In genomic region chr2:28583651-28584050, GRCm38 (mm10) we compare ENCODE assay signal across 8 mouse cellular contexts. TPM values are rescaled to one million over a fixed set of nuclear protein-coding genes. Genes with fewer than 3 reads are reported as not detected.
DNase-seq lines count a peak whose midpoint lies in the region; ATAC-seq lines count a peak whose summit lies in the region.

Gene Gtf3c5, minus strand, starts transcription at chr2:28583751.

- peak within 1 kb of the TSS; percentile 75 for H3K9ac ChIP-seq in heart, embryonic 14.5 days (ENCODE audit: low read length)
- H3K9ac ChIP-seq in neural tube, embryonic 15.5 days (replicated peaks): peak within 1 kb of the TSS; percentile 71

- 69% methylated on average over 9 of the region's 9 CpGs for WGBS in heart, embryonic 14.5 days
- WGBS in neural tube, embryonic 15.5 days: 77% methylated on average over 9 of the region's 9 CpGs

- DNase-seq in layer of hippocampus, adult 8-10 months (ENCODE audit: low spot score in 2 of 2): no peak
- DNase-seq in layer of hippocampus, adult 9-10 months (ENCODE audit: low spot score): no peak
- no peak for DNase-seq in adrenal gland, postnatal 4 days (ENCODE audit: low spot score in 2 of 2)
- DNase-seq in left cerebral cortex, postnatal 4 days: no peak
- no peak for DNase-seq in spleen, postnatal 10 days (ENCODE audit: low spot score in 2 of 2)
- DNase-seq in gastrocnemius, postnatal 10 days: no peak

- intact Hi-C loops in left cerebral cortex, postnatal 4 days (cut with DNase I): no loop called here

- H3K9me3 ChIP-seq in heart, embryonic 14.5 days (ENCODE audit: control insufficient read depth, low read length): no peaks in the 10 kb centered on the region
- H3K9me3 ChIP-seq in neural tube, embryonic 15.5 days (replicated peaks): no peaks in the 10 kb centered on the region

- ATAC-seq in heart, embryonic 14.5 days (ENCODE audit: insufficient number of reproducible peaks, insufficient read depth, low FRiP score, low read depth): no peak
- no peak for ATAC-seq in neural tube, embryonic 15.5 days (ENCODE audit: low FRiP score)

- H3K36me3 ChIP-seq in heart, embryonic 14.5 days (ENCODE audit: control insufficient read depth, insufficient read depth, low read length): peaks cover 21% of the 10 kb centered on the region
- H3K36me3 ChIP-seq in neural tube, embryonic 15.5 days: peaks cover 13% of the 10 kb centered on the region

- H3K4me2 ChIP-seq in heart, embryonic 14.5 days (ENCODE audit: low read length): peak within 1 kb of the TSS; percentile 79
- H3K4me2 ChIP-seq in neural tube, embryonic 15.5 days: peak within 1 kb of the TSS; percentile 71

- H3K27ac ChIP-seq in heart, embryonic 14.5 days (replicated peaks in 1 of 2; ENCODE audit: control insufficient read depth in 1 of 2, insufficient read depth in 1 of 2, low read depth in 2 of 2, low read length in 2 of 2): peak within 1 kb of the TSS; percentile 80 to 91
- peak within 1 kb of the TSS; percentile 98 for H3K27ac ChIP-seq in neural tube, embryonic 15.5 days (replicated peaks)

- H3K4me1 ChIP-seq in heart, embryonic 14.5 days (ENCODE audit: control insufficient read depth in 2 of 2, insufficient read depth in 2 of 2, low read length in 2 of 2): peaks cover 0 to 12% of the 10 kb centered on the region in 2 experiments; a peak in 2 of 4 replicates
- H3K4me1 ChIP-seq in neural tube, embryonic 15.5 days: peaks cover 27% of the 10 kb centered on the region

- H3K4me3 ChIP-seq in heart, embryonic 14.5 days (ENCODE audit: control insufficient read depth in 1 of 2, insufficient read depth in 1 of 2, low read depth in 1 of 2, low read length in 2 of 2): peak within 1 kb of the TSS; percentile 79 to 94
- peak within 1 kb of the TSS; percentile 79 for H3K4me3 ChIP-seq in neural tube, embryonic 15.5 days (replicated peaks)

- no peaks in the 10 kb centered on the region for H3K27me3 ChIP-seq in heart, embryonic 14.5 days (ENCODE audit: control insufficient read depth, insufficient read depth, low read length)
- no peaks in the 10 kb centered on the region for H3K27me3 ChIP-seq in neural tube, embryonic 15.5 days (replicated peaks)

RNA-seq across cellular contexts. Expression of gene Gtf3c5, which starts in this region (rescaled TPM):
- 10 to 100 TPM; 18.6 to 21.2 (median 19.5) TPM for total RNA-seq in layer of hippocampus, adult 8-10 months (2022)
- 10 to 100 TPM; 27.0 to 28.3 TPM for total RNA-seq in adrenal gland, postnatal 4 days (2021)
- 20.0 and 20.7 TPM in 2 replicates for polyA plus RNA-seq in heart, embryonic 14.5 days (2014; fragmentation: Nextera tagmentation; extraction: Ambion mirVana)
- total RNA-seq in left cerebral cortex, postnatal 4 days (2021): 10 to 100 TPM; 26.6 to 27.8 TPM
- polyA plus RNA-seq in neural tube, embryonic 15.5 days (2015; fragmentation: Nextera tagmentation; extraction: Ambion mirVana): 37.2 and 40.1 TPM in 2 replicates
- 10 to 100 TPM in 1 of 2 experiments, 1 to 10 TPM in 1; 9.1 to 10.2 TPM for total RNA-seq in gastrocnemius, postnatal 10 days (2021)
